Mouse (Mus musculus): ENCODE measurements around the gene Errfi1.
"Not testable (repeated sequence)": the region's sequence is repeated elsewhere in the genome, so short reads cannot be mapped to it uniquely, and the experiment has no call there.

The Errfi1 gene

GRCm38 (mm10) chr4:150850893-150851292, 2.8 kb upstream of the Errfi1 start:
- DNase-seq = no peak

DNA sequence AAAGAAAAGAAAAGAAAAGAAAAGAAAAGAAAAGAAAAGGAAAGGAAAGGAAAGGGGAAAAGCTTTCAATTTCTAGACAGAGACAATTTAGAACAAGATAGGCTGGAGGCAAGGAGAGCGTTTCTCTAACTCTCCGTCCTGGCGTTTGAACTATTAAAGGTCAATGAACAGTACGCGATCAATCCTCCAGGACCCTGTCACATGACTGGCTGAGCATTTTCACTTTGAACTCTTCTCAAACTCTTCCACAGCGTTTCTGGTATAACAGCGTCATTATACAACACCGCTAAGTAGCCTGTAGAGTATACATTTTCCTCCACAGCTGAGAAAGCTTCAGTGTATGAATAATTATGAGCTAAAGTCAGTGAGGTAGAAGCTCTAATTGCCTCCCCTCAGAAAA, 1.7 kb upstream of the Errfi1 start:
- no peak for DNase-seq

DNA sequence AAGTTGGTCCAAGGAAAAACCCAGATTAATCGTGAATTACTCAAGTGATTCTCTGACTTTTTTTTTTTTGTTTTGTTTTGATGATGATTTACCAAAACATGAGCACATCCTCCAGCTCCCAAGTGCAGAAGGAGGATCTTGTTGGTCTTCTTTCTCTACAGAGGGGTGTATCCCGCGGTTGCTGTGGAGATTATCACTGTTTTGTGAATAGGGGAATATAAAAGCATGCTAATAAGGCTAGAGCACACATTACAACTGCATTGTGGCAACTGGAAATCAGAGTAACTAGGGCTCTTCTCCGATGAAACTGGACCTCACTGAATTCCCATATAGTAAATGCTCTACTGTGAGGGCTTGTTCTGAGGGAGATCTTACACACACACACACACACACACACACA, 1.2 kb upstream of the Errfi1 start:
- DNase-seq = no peak

DNA sequence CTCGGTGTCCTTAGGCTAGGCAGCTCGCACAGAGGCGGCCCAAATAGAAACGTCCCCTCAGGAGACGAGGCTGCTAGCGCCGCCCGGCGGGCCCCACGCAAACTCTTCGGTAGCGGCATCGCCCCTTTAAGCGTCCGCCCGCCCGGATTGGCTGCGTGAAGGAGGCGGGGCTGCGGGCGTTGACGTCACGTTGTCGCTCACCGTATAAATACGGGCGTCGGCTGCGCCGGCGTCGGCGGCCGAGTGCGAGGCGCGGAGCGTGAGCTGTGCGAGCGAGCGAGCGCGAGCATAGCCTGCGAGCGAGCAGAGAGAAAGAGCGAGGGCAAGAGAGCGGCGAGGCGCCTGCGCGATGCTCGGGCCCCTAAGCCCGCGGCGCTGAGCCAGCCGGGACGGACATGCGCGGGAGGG, 1.1 kb downstream of the Errfi1 start:
- peak; percentile 91 to 97 for DNase-seq

GRCm38 (mm10) chr4:150855346-150855745, 1.6 kb downstream of the Errfi1 start:
- no peak for DNase-seq

- DNase-seq = no peak
Measured at GRCm38 (mm10) chr4:150860526-150860925, 6.8 kb downstream of the Errfi1 start.

DNA sequence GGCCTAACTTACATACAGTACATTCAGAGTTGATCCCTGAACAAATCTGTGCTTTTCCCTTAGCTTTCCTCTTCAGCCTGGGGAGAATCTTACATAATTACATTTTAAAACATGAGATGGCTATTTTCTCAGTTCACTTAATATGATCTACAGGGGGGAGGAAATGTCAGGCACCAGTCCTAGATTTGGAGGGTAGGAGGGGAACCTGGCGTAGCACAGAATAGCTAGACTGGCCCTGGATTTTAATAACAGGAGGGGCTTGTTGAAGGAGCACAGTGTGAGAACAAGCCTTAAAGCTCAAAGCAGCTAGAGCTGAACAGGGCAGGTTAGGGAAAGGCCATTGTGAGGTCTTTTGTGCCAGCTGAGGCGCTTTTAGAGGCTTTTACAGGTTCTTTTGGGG, 7.4 kb downstream of the Errfi1 start:
- no peak for DNase-seq

GRCm38 (mm10) chr4:150862626-150863375, 9.1 kb downstream of the Errfi1 start:
- no peak for DNase-seq

DNA sequence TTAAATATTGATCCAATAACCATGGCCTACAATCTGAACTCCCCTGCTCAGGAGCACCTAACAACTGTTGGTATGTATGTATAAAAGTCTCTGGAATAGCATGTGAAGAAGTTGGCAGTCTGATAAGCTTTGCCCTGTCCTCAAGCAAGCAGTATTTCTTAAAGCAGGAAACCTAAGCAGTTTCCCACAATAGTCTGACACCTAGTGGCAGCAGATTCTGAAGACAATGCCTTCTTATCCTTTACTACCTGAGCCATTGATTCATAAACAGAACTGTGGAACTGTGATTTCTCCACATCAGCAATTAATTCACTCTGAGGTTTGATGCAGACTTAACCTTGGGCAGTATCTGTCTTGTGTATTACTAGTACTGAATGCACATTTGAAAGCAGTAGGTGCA, 11.7 kb downstream of the Errfi1 start:
- peak in 1 of 2 experiments; percentile 28 for DNase-seq

DNA sequence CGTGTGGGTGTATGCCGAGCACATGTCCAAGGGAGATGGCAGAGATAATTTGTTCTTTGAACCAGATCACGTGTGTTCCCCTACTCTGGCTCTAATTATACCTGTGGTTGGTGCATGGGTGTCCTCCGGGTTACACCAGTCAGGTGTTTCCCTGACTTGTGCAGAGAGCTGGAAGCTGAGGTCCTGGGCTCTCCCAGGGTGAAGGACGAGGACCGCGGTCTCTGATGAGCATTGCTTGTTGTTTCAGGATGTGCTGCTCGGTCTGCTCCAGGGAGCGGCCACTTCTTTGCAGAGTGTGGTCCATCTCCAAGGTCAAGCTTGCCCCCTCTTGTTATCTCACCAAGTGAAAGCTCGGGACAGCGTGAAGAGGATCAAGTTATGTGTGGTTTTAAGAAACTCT, 12.3 kb downstream of the Errfi1 start:
- DNase-seq = no peak

DNA sequence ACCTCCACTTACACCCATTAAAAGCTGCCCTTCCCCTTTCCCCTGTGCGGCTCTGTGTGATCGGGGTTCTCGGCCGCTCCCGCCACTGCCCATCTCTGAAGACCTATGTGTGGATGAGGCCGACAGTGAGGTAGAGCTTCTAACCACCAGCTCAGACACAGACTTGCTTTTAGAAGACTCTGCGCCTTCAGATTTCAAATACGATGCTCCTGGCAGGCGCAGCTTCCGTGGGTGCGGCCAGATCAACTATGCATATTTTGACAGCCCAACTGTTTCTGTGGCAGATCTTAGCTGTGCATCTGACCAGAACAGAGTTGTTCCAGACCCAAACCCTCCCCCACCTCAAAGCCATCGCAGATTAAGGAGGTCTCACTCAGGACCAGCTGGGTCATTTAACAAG, 12.8 kb downstream of the Errfi1 start:
- DNase-seq = no peak

DNA sequence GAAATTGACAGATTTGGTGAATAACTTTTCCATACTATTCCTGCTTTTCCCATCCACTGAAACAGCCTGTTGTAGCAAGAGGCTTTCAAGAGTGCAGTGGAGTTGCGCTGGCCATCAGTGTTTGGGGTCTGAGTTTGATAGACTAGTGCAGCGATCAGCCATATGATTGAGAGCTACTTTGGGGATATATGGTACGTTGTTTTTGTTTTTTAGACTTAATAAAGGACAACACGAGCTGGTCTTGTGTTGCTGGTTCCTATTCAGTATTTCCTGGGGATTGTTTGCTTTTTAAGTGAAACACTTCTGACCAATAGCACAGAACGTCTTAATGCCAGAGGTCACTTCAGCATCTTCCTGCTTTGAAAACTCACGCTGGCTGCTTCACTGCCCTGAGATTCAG, 14.4 kb downstream of the Errfi1 start:
- no peak for DNase-seq

DNA sequence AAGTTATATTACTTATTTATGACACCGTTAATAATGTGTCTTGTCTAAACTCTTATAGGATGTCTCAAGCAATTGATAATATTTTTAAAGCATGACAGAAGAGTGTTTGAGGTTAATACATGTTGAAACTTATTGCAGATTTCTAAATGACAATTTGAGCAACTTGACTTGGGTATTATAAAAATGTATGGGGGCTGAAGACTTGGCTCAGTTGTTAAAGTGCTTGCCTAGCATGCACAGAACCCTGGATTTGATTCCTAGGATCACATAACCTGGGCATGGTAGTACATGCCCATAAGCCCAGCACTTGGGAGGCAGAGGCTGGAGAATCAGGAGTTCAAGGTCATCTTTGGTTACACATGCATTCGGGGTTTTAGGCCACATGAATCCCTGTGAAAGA, 15.1 kb downstream of the Errfi1 start:
- no peak for DNase-seq

- DNase-seq = no peak
Measured at GRCm38 (mm10) chr4:150869276-150870197, 15.8 kb downstream of the Errfi1 start.

DNA sequence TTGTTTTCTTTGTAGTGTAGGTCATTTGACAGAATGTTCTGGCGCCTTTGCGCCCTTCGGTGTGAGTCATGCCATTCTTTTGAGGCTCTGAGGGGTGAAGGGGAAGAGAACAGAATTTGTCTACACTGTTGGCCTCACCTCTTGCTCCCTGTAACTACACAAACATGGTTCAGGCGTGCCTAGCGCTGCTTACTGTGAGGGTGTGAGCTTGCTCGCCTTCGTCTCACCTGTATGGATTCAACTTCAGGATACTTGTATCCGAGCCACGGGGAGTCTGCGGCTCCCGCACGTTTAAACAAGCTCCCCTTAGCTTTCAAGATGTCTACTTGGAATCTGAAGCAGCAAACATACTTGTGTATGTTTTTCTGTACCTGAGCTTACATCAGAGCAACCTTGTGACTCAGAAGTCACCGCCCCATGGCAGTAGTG, 17.3 kb downstream of the Errfi1 start:
- no peak for DNase-seq

- no peak for DNase-seq
Measured at GRCm38 (mm10) chr4:150871392-150872138, 17.8 kb downstream of the Errfi1 start.

DNA sequence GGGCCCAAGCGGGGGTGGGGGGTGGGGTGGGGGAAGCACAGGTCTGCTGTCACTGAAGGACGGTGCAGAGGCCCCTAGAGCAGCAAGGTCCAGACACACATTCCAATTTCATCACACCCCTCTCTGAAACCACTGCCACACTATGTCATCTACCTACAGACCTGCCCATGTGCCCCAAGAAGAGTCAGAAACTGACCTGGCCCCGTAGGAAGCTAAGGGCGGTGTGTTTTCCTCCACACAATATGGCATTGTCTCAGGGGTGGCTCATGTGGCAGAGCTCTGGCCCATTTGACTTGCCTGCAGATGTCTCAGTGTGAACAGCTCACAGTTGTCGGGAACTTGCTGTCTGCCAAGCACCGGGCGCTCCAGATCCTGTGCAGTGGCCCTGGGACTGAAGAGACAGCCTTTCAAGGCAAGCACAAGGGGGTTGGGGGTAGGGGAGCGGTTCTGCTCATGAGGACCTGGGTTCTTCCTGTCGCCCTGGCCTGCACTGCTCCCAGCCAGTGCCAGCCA, 18.5 kb downstream of the Errfi1 start:
- peak; percentile 22 to 33 for DNase-seq

GRCm38 (mm10) chr4:150872681-150873080, 19.0 kb downstream of the Errfi1 start:
- DNase-seq = no peak

DNA sequence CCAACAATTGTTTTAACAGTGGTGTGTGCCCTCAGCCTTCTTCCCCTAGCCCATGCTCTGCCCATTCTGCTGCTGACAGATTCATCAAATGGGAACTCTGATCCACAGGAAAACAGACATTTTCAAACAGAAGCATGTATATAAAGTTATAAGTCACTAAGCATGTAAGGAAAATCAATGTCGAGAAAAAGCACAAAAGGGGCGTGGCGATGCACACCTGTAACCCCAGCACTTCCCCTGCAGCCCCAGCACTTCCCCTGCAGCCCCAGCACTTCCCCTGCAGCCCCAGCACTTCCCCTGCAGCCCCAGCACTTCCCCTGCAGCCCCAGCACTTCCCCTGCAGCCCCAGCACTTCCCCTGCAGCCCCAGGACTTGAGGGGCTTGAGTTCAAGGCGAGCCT, 20.7 kb downstream of the Errfi1 start:
- not testable (repeated sequence) for DNase-seq

GRCm38 (mm10) chr4:150875393-150875792, 21.7 kb downstream of the Errfi1 start:
- DNase-seq = no peak

- DNase-seq = no peak
Measured at GRCm38 (mm10) chr4:150879631-150880030, 25.9 kb downstream of the Errfi1 start.

DNA sequence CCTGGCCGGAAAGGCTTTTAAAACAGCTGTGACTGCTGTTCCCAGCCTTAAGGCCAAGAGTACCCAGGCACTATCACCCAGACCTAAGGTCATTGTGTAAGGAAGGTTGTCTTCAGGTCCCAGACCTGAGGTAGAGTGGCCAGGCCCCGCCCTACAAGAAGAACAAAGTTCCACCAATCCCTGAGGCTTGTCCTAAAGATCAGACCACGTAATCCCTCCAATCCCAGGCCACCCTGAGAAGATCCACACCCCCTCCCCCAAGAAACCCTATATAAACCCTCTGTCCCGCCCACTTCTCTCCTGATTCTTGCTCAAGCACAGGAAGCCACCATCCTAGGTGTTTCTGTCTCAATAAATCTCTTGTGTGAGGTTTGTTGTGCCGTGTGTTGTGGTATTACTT, 26.6 kb downstream of the Errfi1 start:
- no peak for DNase-seq

- DNase-seq = no peak
Measured at GRCm38 (mm10) chr4:150882632-150883031, 28.9 kb downstream of the Errfi1 start.
